Mouse (Mus musculus) inflammation-experienced regulatory T-cells, adult 16 weeks (primary cell): ENCODE results near the gene Fmnl3. TPM values are rescaled to one million over a fixed set of nuclear protein-coding genes. Genes with fewer than 3 reads are reported as not detected.

Experiments
- polyA plus RNA-seq: library from polyadenylated mRNA; unstranded; fragments of 100-300 nt; shearing (Covaris generic); gene quantifications from one replicate; pipeline ENCODE4 v1.2.1, GENCODE M21; 2017

Gene Fmnl3
- 32.9 TPM for polyA plus RNA-seq

GRCm38 (mm10) chr15:99370259-99370691 is at the start of gene Fmnl3:
TSS of gene Fmnl3 (minus strand) at chr15:99370482.

GRCm38 (mm10) chr15:99392486-99393385 is 22.5 kb upstream of the Fmnl3 start, which contains the start of gene Tmbim6:
TSS of gene Tmbim6 (plus strand) at chr15:99392882.

GRCm38 (mm10) chr15:99295484-99295981 is 74.7 kb downstream of the Fmnl3 start, which contains the start of gene Fam186b:
TSS of gene Fam186b (minus strand) at chr15:99295888.

GRCm38 (mm10) chr15:99294813-99295374 is 75.4 kb downstream of the Fmnl3 start, which contains the start of gene Prpf40b:
TSS of gene Prpf40b (plus strand) at chr15:99295087.

Other genes starting within 250 kb of the Fmnl3 start
- not detected for gene Spats2, start 244.6 kb downstream of the Fmnl3 start, polyA plus RNA-seq
- gene Kcnh3, start 145.6 kb downstream of the Fmnl3 start, polyA plus RNA-seq, result 1.4 TPM
- gene Mcrs1, start 118.5 kb downstream of the Fmnl3 start, polyA plus RNA-seq, result 116 TPM
- 16.6 TPM for gene Prpf40b, start 75.4 kb downstream of the Fmnl3 start, polyA plus RNA-seq
- 0.27 TPM for gene Fam186b, start 74.6 kb downstream of the Fmnl3 start, polyA plus RNA-seq
- gene Tmbim6, start 22.4 kb upstream of the Fmnl3 start, polyA plus RNA-seq, result 154 TPM
- gene Nckap5l, start 87.3 kb upstream of the Fmnl3 start, polyA plus RNA-seq, result 13.5 TPM
- 30.3 TPM for gene Bcdin3d, start 104.2 kb upstream of the Fmnl3 start, polyA plus RNA-seq
- 0.02 TPM for gene Faim2, start 157.7 kb upstream of the Fmnl3 start, polyA plus RNA-seq
- gene Aqp2, start 208.6 kb upstream of the Fmnl3 start, polyA plus RNA-seq, result not detected
- not detected for gene Aqp5, start 220.3 kb upstream of the Fmnl3 start, polyA plus RNA-seq
- not detected for gene Aqp6, start 230.9 kb upstream of the Fmnl3 start, polyA plus RNA-seq